Mouse (Mus musculus): ENCODE measurements at regions not wholly inside any gene's neighbourhood (a gene's known extent, or its start where the extent isn't known, plus 50 kb on each side); places are given as distances from the start of the nearest gene placed in this dataset.

GRCm38 (mm10) chr4:39508866-39509265 lies 58.8 kb downstream of the 1700009N14Rik start:
- no peak for DNase-seq (ENCODE audit: low spot score)

GRCm38 (mm10) chr4:39527492-39527891 lies 77.4 kb downstream of the 1700009N14Rik start:
- DNase-seq (ENCODE audit: low spot score) = no peak

GRCm38 (mm10) chr4:39528661-39529060 lies 78.6 kb downstream of the 1700009N14Rik start:
- no peak for DNase-seq (ENCODE audit: low spot score)

GRCm38 (mm10) chr4:39556101-39556763 lies 106.1 kb downstream of the 1700009N14Rik start:
- no peak for DNase-seq (ENCODE audit: low spot score)

- DNase-seq (ENCODE audit: low spot score) = no peak
These were observed 147.3 kb downstream of the 1700009N14Rik start for GRCm38 (mm10) chr4:39597426-39597825.

- no peak for DNase-seq (ENCODE audit: low spot score)
These were observed 155.0 kb downstream of the 1700009N14Rik start for GRCm38 (mm10) chr4:39605046-39605445.

- DNase-seq (ENCODE audit: low spot score) = no peak
These were observed 194.0 kb downstream of the 1700009N14Rik start for GRCm38 (mm10) chr4:39644136-39644535.

GRCm38 (mm10) chr4:39644849-39645248 lies 194.8 kb downstream of the 1700009N14Rik start:
- DNase-seq (ENCODE audit: low spot score) = no peak

- DNase-seq (ENCODE audit: low spot score) = no peak
These were observed 210.4 kb downstream of the 1700009N14Rik start for GRCm38 (mm10) chr4:39660538-39660937.

- DNase-seq (ENCODE audit: low spot score) = no peak
These were observed 222.5 kb downstream of the 1700009N14Rik start for GRCm38 (mm10) chr4:39672609-39673008.

GRCm38 (mm10) chr4:39695236-39695635 lies 245.1 kb downstream of the 1700009N14Rik start:
- no peak for DNase-seq (ENCODE audit: low spot score)

- peak; percentile 63 for DNase-seq (ENCODE audit: low spot score)
These were observed 247.5 kb downstream of the 1700009N14Rik start for GRCm38 (mm10) chr4:39697565-39697964.

GRCm38 (mm10) chr4:39699347-39699746 lies 249.3 kb downstream of the 1700009N14Rik start:
- no peak for DNase-seq (ENCODE audit: low spot score)

GRCm38 (mm10) chr4:39717477-39717876 lies 267.4 kb downstream of the 1700009N14Rik start:
- DNase-seq (ENCODE audit: low spot score) = no peak

GRCm38 (mm10) chr4:39718691-39719090 lies 268.6 kb downstream of the 1700009N14Rik start:
- no peak for DNase-seq (ENCODE audit: low spot score)

GRCm38 (mm10) chr4:39719951-39720350 lies 269.9 kb downstream of the 1700009N14Rik start:
- no peak for DNase-seq (ENCODE audit: low spot score)

- DNase-seq (ENCODE audit: low spot score) = no peak
These were observed 271.4 kb downstream of the 1700009N14Rik start for GRCm38 (mm10) chr4:39721524-39721923.

- no peak for DNase-seq (ENCODE audit: low spot score)
These were observed 315.5 kb downstream of the 1700009N14Rik start for GRCm38 (mm10) chr4:39765586-39765985.

GRCm38 (mm10) chr4:39791096-39791495 lies 341.0 kb downstream of the 1700009N14Rik start:
- DNase-seq (ENCODE audit: low spot score) = no peak

GRCm38 (mm10) chr4:39809950-39810349 lies 332.9 kb upstream of the Aco1 start:
- DNase-seq (ENCODE audit: low spot score) = no peak

- DNase-seq (ENCODE audit: low spot score) = no peak
These were observed 330.1 kb upstream of the Aco1 start for GRCm38 (mm10) chr4:39812766-39813165.

- DNase-seq (ENCODE audit: low spot score) = no peak
These were observed 327.3 kb upstream of the Aco1 start for GRCm38 (mm10) chr4:39815620-39816019.

GRCm38 (mm10) chr4:39817675-39818074 lies 325.2 kb upstream of the Aco1 start:
- no peak for DNase-seq (ENCODE audit: low spot score)

GRCm38 (mm10) chr4:39833634-39834033 lies 309.2 kb upstream of the Aco1 start:
- no peak for DNase-seq (ENCODE audit: low spot score)
